Mouse (Mus musculus) kidney, postnatal 4 days (tissue): ENCODE measurements around the gene Fmnl2.

Experiments
- DNase-seq, 2 experiments: peaks; one replicate each; pipeline ENCODE4 v3.0.0; 2021; ENCODE audit warnings: mixed read lengths in 2 of 2

Fmnl2 gene

GRCm38 (mm10) chr2:53050376-53050775 lies 192.7 kb downstream of the Fmnl2 start:
- DNase-seq, result no peak

- DNase-seq, result no peak
Observed at GRCm38 (mm10) chr2:53051502-53051901, 193.8 kb downstream of the Fmnl2 start.

GRCm38 (mm10) chr2:53053714-53054113 lies 196.1 kb downstream of the Fmnl2 start:
- no peak for DNase-seq

- DNase-seq, result no peak
Observed at GRCm38 (mm10) chr2:53056556-53056955, 198.9 kb downstream of the Fmnl2 start.

GRCm38 (mm10) chr2:53057291-53057690 lies 199.6 kb downstream of the Fmnl2 start:
- DNase-seq, result no peak

- DNase-seq, result no peak
Observed at GRCm38 (mm10) chr2:53061363-53062000, 203.8 kb downstream of the Fmnl2 start.

- no peak for DNase-seq
Observed at GRCm38 (mm10) chr2:53066973-53067372, 209.3 kb downstream of the Fmnl2 start.

GRCm38 (mm10) chr2:53070607-53071006 lies 212.9 kb downstream of the Fmnl2 start:
- DNase-seq, result peak; percentile 73 to 78

- peak in 1 of 2 experiments; percentile 22 for DNase-seq
Observed at GRCm38 (mm10) chr2:53079693-53080286, 222.1 kb downstream of the Fmnl2 start.

GRCm38 (mm10) chr2:53082045-53082444 lies 224.4 kb downstream of the Fmnl2 start:
- DNase-seq, result no peak

GRCm38 (mm10) chr2:53082501-53082900 lies 224.8 kb downstream of the Fmnl2 start:
- DNase-seq, result no peak

- peak in 1 of 2 experiments; percentile 34 for DNase-seq
Observed at GRCm38 (mm10) chr2:53083241-53083640, 225.6 kb downstream of the Fmnl2 start.

GRCm38 (mm10) chr2:53085617-53086202 lies 228.1 kb downstream of the Fmnl2 start:
- peak; percentile 73 for DNase-seq

- DNase-seq, result no peak
Observed at GRCm38 (mm10) chr2:53088744-53089143, 231.1 kb downstream of the Fmnl2 start.

- DNase-seq, result peak; percentile 13 to 17
Observed at GRCm38 (mm10) chr2:53095031-53095430, 237.4 kb downstream of the Fmnl2 start.

GRCm38 (mm10) chr2:53095489-53095888 lies 237.8 kb downstream of the Fmnl2 start:
- DNase-seq, result no peak

- peak; percentile 31 to 46 for DNase-seq
Observed at GRCm38 (mm10) chr2:53100093-53100492, 242.4 kb downstream of the Fmnl2 start.

- no peak for DNase-seq
Observed at GRCm38 (mm10) chr2:53101885-53102740, 244.5 kb downstream of the Fmnl2 start.

- DNase-seq, result no peak
Observed at GRCm38 (mm10) chr2:53102901-53103300, 245.2 kb downstream of the Fmnl2 start.

GRCm38 (mm10) chr2:53105408-53105807 lies 247.7 kb downstream of the Fmnl2 start:
- DNase-seq, result no peak

- DNase-seq, result no peak
Observed at GRCm38 (mm10) chr2:53106056-53106455, 248.4 kb downstream of the Fmnl2 start.

- DNase-seq, result no peak
Observed at GRCm38 (mm10) chr2:53106472-53106871, 248.8 kb downstream of the Fmnl2 start.

GRCm38 (mm10) chr2:53108547-53108946 lies 250.9 kb downstream of the Fmnl2 start:
- DNase-seq, result no peak
